In the genomic region with DNA sequence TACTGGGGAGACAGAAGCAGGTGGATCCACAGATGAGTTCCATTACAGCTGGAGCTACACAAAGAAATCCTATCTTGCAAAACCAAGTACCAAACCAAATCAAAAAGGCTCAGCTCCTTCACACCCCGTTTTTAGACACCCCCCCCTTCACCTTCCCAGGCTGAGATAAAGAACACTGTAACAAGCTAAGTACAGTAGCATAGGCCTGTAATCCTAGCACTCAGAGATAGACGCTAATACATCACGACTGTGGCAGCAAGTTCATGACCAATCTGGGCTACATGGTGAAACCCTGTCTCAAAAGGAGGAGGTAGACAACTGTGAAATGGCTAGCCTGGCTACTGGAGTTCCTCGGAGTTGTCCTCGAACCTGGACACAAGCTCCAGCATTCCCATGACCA, we compare ENCODE assay signal across 8 mouse cellular contexts. TPM values are rescaled to one million over a fixed set of nuclear protein-coding genes. Genes with fewer than 3 reads are reported as not detected.
DNase-seq lines count a peak whose midpoint lies in the region; ATAC-seq and TF ChIP-seq lines count a peak whose summit lies in the region.

No protein-coding gene starts in this region.

- peak overlapping the region; percentile 96 for H3K9ac ChIP-seq in forebrain, embryonic 14.5 days (ENCODE audit: low read length)
- H3K9ac ChIP-seq in liver, embryonic 15.5 days = peak overlapping the region; percentile 73

- H3K27me3 ChIP-seq in heart, embryonic 10.5 days (ENCODE audit: insufficient read depth, poor library complexity, severe bottlenecking) = no peaks in the 10 kb centered on the region
- H3K27me3 ChIP-seq in E14TG2a.4 (ENCODE audit: insufficient read depth, low read length) = no peaks in the 10 kb centered on the region
- no peaks in the 10 kb centered on the region for H3K27me3 ChIP-seq in forebrain, embryonic 14.5 days (replicated peaks; ENCODE audit: control insufficient read depth, insufficient read depth, low read length)
- H3K27me3 ChIP-seq in liver, embryonic 15.5 days = no peaks in the 10 kb centered on the region
- no peaks in the 10 kb centered on the region for H3K27me3 ChIP-seq in thymus, adult 2 months (ENCODE audit: control insufficient read depth, insufficient read depth, low read length)

- H3K4me1 ChIP-seq in heart, embryonic 10.5 days = peaks cover 19% of the 10 kb centered on the region
- peaks cover 63% of the 10 kb centered on the region for H3K4me1 ChIP-seq in E14TG2a.4 (replicated peaks; ENCODE audit: low read depth, low read length)
- peaks cover 11% of the 10 kb centered on the region for H3K4me1 ChIP-seq in forebrain, embryonic 14.5 days (ENCODE audit: control insufficient read depth, insufficient read depth, low read length)
- H3K4me1 ChIP-seq in liver, embryonic 15.5 days (replicated peaks) = peaks cover 41% of the 10 kb centered on the region
- H3K4me1 ChIP-seq in thymus, adult 2 months (replicated peaks; ENCODE audit: control insufficient read depth, insufficient read depth, low read length) = peaks cover 11% of the 10 kb centered on the region

- no peak for DNase-seq in heart, embryonic 10.5 days (ENCODE audit: low spot score)
- no peak for DNase-seq in heart, postnatal 25 days (ENCODE audit: low spot score)
- no peak for DNase-seq in forebrain, embryonic 14.5 days (ENCODE audit: low spot score)
- no peak for DNase-seq in ovary, postnatal 36 days (ENCODE audit: low spot score)
- DNase-seq in urinary bladder, postnatal 25 days (ENCODE audit: low spot score) = no peak
- no peak for DNase-seq in thymus, adult 2 months

- H3K9me3 ChIP-seq in heart, embryonic 10.5 days = no peaks in the 10 kb centered on the region
- no peaks in the 10 kb centered on the region for H3K9me3 ChIP-seq in E14TG2a.4 (ENCODE audit: low read length)
- H3K9me3 ChIP-seq in forebrain, embryonic 14.5 days (replicated peaks; ENCODE audit: control insufficient read depth, low read length) = no peaks in the 10 kb centered on the region
- H3K9me3 ChIP-seq in liver, embryonic 15.5 days (replicated peaks) = no peaks in the 10 kb centered on the region

- H3K4me3 ChIP-seq in heart, embryonic 10.5 days = peak overlapping the region; percentile 90
- H3K4me3 ChIP-seq in E14TG2a.4 (replicated peaks; ENCODE audit: low read length) = peak overlapping the region; percentile 98
- H3K4me3 ChIP-seq in forebrain, embryonic 14.5 days (ENCODE audit: low read depth, low read length) = peak overlapping the region; percentile 86
- H3K4me3 ChIP-seq in liver, embryonic 15.5 days (replicated peaks) = peak overlapping the region; percentile 73
- H3K4me3 ChIP-seq in thymus, adult 2 months (ENCODE audit: control insufficient read depth, insufficient read depth, low read length) = no peak overlapping the region; the same call in 1 of the 2 replicates

- H3K27ac ChIP-seq in heart, embryonic 10.5 days = peak overlapping the region; percentile 97
- no peak overlapping the region for H3K27ac ChIP-seq in forebrain, embryonic 14.5 days (ENCODE audit: low read depth, low read length)
- peak overlapping the region; percentile 76 for H3K27ac ChIP-seq in liver, embryonic 15.5 days (replicated peaks)
- no peak overlapping the region for H3K27ac ChIP-seq in thymus, adult 2 months (ENCODE audit: control insufficient read depth, insufficient read depth, low read length)

- 35% methylated on average over 5 of the region's 5 CpGs for WGBS in heart, embryonic 10.5 days
- WGBS in forebrain, embryonic 14.5 days = 58% methylated on average over 5 of the region's 5 CpGs
- WGBS in liver, embryonic 15.5 days (ENCODE audit: insufficient replicate concordance) = 14% methylated on average over 5 of the region's 5 CpGs
- 29% methylated on average over 5 of the region's 5 CpGs for WGBS in thymus, adult 2 months

- no peak for TF ChIP-seq POLR2A in thymus, adult 2 months (IDR thresholded peaks at IDR 0.05; ENCODE audit: control insufficient read depth, extremely low read depth, insufficient read depth, low read length, poor library complexity)

- TF ChIP-seq CTCF in E14TG2a.4 (conservative IDR thresholded peaks at IDR 0.05; ENCODE audit: low read length) = no peak
- no peak for TF ChIP-seq CTCF in thymus, adult 2 months (IDR thresholded peaks at IDR 0.05; ENCODE audit: borderline replicate concordance, control insufficient read depth, extremely low read depth, insufficient read depth, low read length, poor library complexity)

- H3K4me2 ChIP-seq in forebrain, embryonic 14.5 days (ENCODE audit: low read length) = peak overlapping the region; percentile 69
- peak overlapping the region; percentile 81 for H3K4me2 ChIP-seq in liver, embryonic 15.5 days

- intact Hi-C loops in heart, postnatal 25 days (cut with DNase I) = loop anchor here (2.0 to 5.0 kb wide), 2 partner anchors 24 to 42 kb away; partner anchors contain the start of genes Cpsf4, Ptcd1 and Zfp655

- ATAC-seq in forebrain, embryonic 14.5 days = no peak
- ATAC-seq in liver, embryonic 15.5 days (ENCODE audit: insufficient read depth) = no peak

- peaks cover 52% of the 10 kb centered on the region for H3K36me3 ChIP-seq in heart, embryonic 10.5 days
- peaks cover 71% of the 10 kb centered on the region for H3K36me3 ChIP-seq in E14TG2a.4 (ENCODE audit: insufficient read depth, low read length)
- H3K36me3 ChIP-seq in forebrain, embryonic 14.5 days (ENCODE audit: control insufficient read depth, insufficient read depth, low read length) = peaks cover 44% of the 10 kb centered on the region
- H3K36me3 ChIP-seq in liver, embryonic 15.5 days (replicated peaks) = peaks cover 58% of the 10 kb centered on the region
- H3K36me3 ChIP-seq in thymus, adult 2 months (ENCODE audit: control insufficient read depth, insufficient read depth, low read length) = peaks cover 33% of the 10 kb centered on the region

RNA-seq across cellular contexts. Expression of gene Atp5j2, which starts 1.5 kb away (rescaled TPM):
- polyA plus RNA-seq in heart, embryonic 10.5 days (2016; fragmentation: Nextera tagmentation; extraction: Ambion mirVana) = 717 and 837 TPM in 2 replicates
- total RNA-seq in heart, postnatal 25 days (2021) = 1,000 to 10,000 TPM; 1,052 to 1,137 TPM
- 513 and 604 TPM in 2 replicates for polyA plus RNA-seq in forebrain, embryonic 14.5 days (2014; fragmentation: Nextera tagmentation; extraction: Ambion mirVana)
- polyA plus RNA-seq in liver, embryonic 15.5 days (2015; fragmentation: Nextera tagmentation; extraction: Ambion mirVana) = 406 and 457 TPM in 2 replicates
- 129 and 175 TPM in 2 replicates for polyA plus RNA-seq in thymus, adult 2 months (2012; rRNA removed)

RNA-seq across cellular contexts. Expression of gene Zkscan14, which starts 11.3 kb away (rescaled TPM):
- 6.1 TPM in 2 replicates for polyA plus RNA-seq in heart, embryonic 10.5 days (2016; fragmentation: Nextera tagmentation; extraction: Ambion mirVana)
- total RNA-seq in heart, postnatal 25 days (2021) = 1 to 10 TPM; 6.2 to 7.2 TPM
- 14.9 and 16.4 TPM in 2 replicates for polyA plus RNA-seq in forebrain, embryonic 14.5 days (2014; fragmentation: Nextera tagmentation; extraction: Ambion mirVana)
- polyA plus RNA-seq in liver, embryonic 15.5 days (2015; fragmentation: Nextera tagmentation; extraction: Ambion mirVana) = 8.7 and 8.8 TPM in 2 replicates
- 7.2 and 7.6 TPM in 2 replicates for polyA plus RNA-seq in thymus, adult 2 months (2012; rRNA removed)

RNA-seq across cellular contexts. Expression of gene Zkscan5, which starts 14.0 kb away (rescaled TPM):
- 10.9 and 11.8 TPM in 2 replicates for polyA plus RNA-seq in heart, embryonic 10.5 days (2016; fragmentation: Nextera tagmentation; extraction: Ambion mirVana)
- 10 to 100 TPM in 1 of 2 experiments, 1 to 10 TPM in 1; 9.4 to 11.0 TPM for total RNA-seq in heart, postnatal 25 days (2021)
- polyA plus RNA-seq in forebrain, embryonic 14.5 days (2014; fragmentation: Nextera tagmentation; extraction: Ambion mirVana) = 17.7 and 17.8 TPM in 2 replicates
- 3.6 and 3.7 TPM in 2 replicates for polyA plus RNA-seq in liver, embryonic 15.5 days (2015; fragmentation: Nextera tagmentation; extraction: Ambion mirVana)
- 5.0 and 5.1 TPM in 2 replicates for polyA plus RNA-seq in thymus, adult 2 months (2012; rRNA removed)

RNA-seq across cellular contexts. Expression of gene Cpsf4, which starts 23.4 kb away (rescaled TPM):
- polyA plus RNA-seq in heart, embryonic 10.5 days (2016; fragmentation: Nextera tagmentation; extraction: Ambion mirVana) = 38.8 and 53.3 TPM in 2 replicates
- 10 to 100 TPM in 1 of 2 experiments, 1 to 10 TPM in 1; 9.6 to 11.1 TPM for total RNA-seq in heart, postnatal 25 days (2021)
- polyA plus RNA-seq in forebrain, embryonic 14.5 days (2014; fragmentation: Nextera tagmentation; extraction: Ambion mirVana) = 28.9 and 31.1 TPM in 2 replicates
- 24.4 and 25.1 TPM in 2 replicates for polyA plus RNA-seq in liver, embryonic 15.5 days (2015; fragmentation: Nextera tagmentation; extraction: Ambion mirVana)
- polyA plus RNA-seq in thymus, adult 2 months (2012; rRNA removed) = 63.5 and 66.0 TPM in 2 replicates

RNA-seq across cellular contexts. Expression of gene Ptcd1, which starts 23.5 kb away (rescaled TPM):
- 14.6 and 15.0 TPM in 2 replicates for polyA plus RNA-seq in heart, embryonic 10.5 days (2016; fragmentation: Nextera tagmentation; extraction: Ambion mirVana)
- 10 to 100 TPM; 27.9 to 28.6 TPM for total RNA-seq in heart, postnatal 25 days (2021)
- polyA plus RNA-seq in forebrain, embryonic 14.5 days (2014; fragmentation: Nextera tagmentation; extraction: Ambion mirVana) = 16.8 and 21.6 TPM in 2 replicates
- 7.7 and 8.8 TPM in 2 replicates for polyA plus RNA-seq in liver, embryonic 15.5 days (2015; fragmentation: Nextera tagmentation; extraction: Ambion mirVana)
- polyA plus RNA-seq in thymus, adult 2 months (2012; rRNA removed) = 14.5 and 14.9 TPM in 2 replicates

Comparison
In these comparisons a context has a peak if more than half of its experiments do, and no peak if none do; other contexts are left out.
1. H3K27ac ChIP-seq: peak in heart, embryonic 10.5 days (single experiment) and liver, embryonic 15.5 days (single experiment); none in forebrain, embryonic 14.5 days (single experiment) and thymus, adult 2 months (single experiment).